6 mouse cellular contexts compared by ENCODE assay signal in genomic region chr14:115066164-115066563, GRCm38 (mm10). TPM values are rescaled to one million over a fixed set of nuclear protein-coding genes. Genes with fewer than 3 reads are reported as not detected.
DNase-seq lines count a peak whose midpoint lies in the region; ATAC-seq lines count a peak whose summit lies in the region.
"Not testable (repeated sequence)": the region's sequence is repeated elsewhere in the genome, so short reads cannot be mapped to it uniquely, and the experiment has no call there.
"Had no signal": no experiment of that assay in that cellular context is flagged by ENCODE, and none has a peak within 500 bp of the region (broad histone marks: within the 10 kb centered on the region; RNA-seq: fewer than 3 reads in every experiment).

No protein-coding gene starts in this region.

- 68% methylated on average over 2 of the region's 2 CpGs for WGBS in embryonic facial prominence, embryonic 12.5 days
- 77% methylated on average over 2 of the region's 2 CpGs for WGBS in midbrain, embryonic 11.5 days

- ATAC-seq in embryonic facial prominence, embryonic 12.5 days (ENCODE audit: insufficient number of reproducible peaks, insufficient read depth, low FRiP score, low TSS enrichment): 0 out of 2 replicates have a peak, but pooled peaks have one; percentile 47
- not testable (repeated sequence) for ATAC-seq in midbrain, embryonic 11.5 days (ENCODE audit: low FRiP score)

- H3K36me3 ChIP-seq in embryonic facial prominence, embryonic 12.5 days; midbrain, embryonic 11.5 days (ENCODE audit: control insufficient read depth, insufficient read depth, low read length): not testable (repeated sequence)

- not testable (repeated sequence) for H3K27me3 ChIP-seq in embryonic facial prominence, embryonic 12.5 days; midbrain, embryonic 11.5 days (ENCODE audit: control insufficient read depth, insufficient read depth, low read length)

- peak; percentile 76 for DNase-seq in heart, adult 11 months
- DNase-seq in midbrain, embryonic 11.5 days (ENCODE audit: low spot score, missing footprints): peak; percentile 54

- H3K9ac ChIP-seq in embryonic facial prominence, embryonic 12.5 days; midbrain, embryonic 11.5 days (ENCODE audit: low read length): not testable (repeated sequence)

- H3K9me3 ChIP-seq in embryonic facial prominence, embryonic 12.5 days; midbrain, embryonic 11.5 days (ENCODE audit: control insufficient read depth, low read length): not testable (repeated sequence)

- H3K4me1 ChIP-seq in embryonic facial prominence, embryonic 12.5 days; midbrain, embryonic 11.5 days (ENCODE audit: control insufficient read depth, insufficient read depth, low read length): not testable (repeated sequence)

- H3K27ac ChIP-seq in embryonic facial prominence, embryonic 12.5 days; midbrain, embryonic 11.5 days (ENCODE audit: low read depth, low read length): not testable (repeated sequence)

- not testable (repeated sequence) for H3K4me3 ChIP-seq in embryonic facial prominence, embryonic 12.5 days; midbrain, embryonic 11.5 days (ENCODE audit: low read depth, low read length)

- not testable (repeated sequence) for H3K4me2 ChIP-seq in embryonic facial prominence, embryonic 12.5 days (replicated peaks); midbrain, embryonic 11.5 days

RNA-seq across cellular contexts. Expression of gene Gpc5, which starts 25.9 kb away (rescaled TPM):
- 0.98 and 1.4 TPM in 2 replicates for polyA plus RNA-seq in embryonic facial prominence, embryonic 12.5 days (2016; fragmentation: Nextera tagmentation; extraction: Ambion mirVana)
- polyA plus RNA-seq in midbrain, embryonic 11.5 days (2014; fragmentation: Nextera tagmentation; extraction: Ambion mirVana): 0.75 and 0.76 TPM in 2 replicates
- polyA plus RNA-seq: activated CD4-positive, CD25-positive, alpha-beta regulatory T cell, adult 4 months; C2C12; G1E had no signal
